Mouse (Mus musculus): ENCODE data around the gene Il2rb. TPM values are rescaled to one million over a fixed set of nuclear protein-coding genes. Genes with fewer than 3 reads are reported as not detected.

Gene Il2rb
- polyA plus RNA-seq, 1 experiment from 2014 or later = 0.12 TPM

DNA sequence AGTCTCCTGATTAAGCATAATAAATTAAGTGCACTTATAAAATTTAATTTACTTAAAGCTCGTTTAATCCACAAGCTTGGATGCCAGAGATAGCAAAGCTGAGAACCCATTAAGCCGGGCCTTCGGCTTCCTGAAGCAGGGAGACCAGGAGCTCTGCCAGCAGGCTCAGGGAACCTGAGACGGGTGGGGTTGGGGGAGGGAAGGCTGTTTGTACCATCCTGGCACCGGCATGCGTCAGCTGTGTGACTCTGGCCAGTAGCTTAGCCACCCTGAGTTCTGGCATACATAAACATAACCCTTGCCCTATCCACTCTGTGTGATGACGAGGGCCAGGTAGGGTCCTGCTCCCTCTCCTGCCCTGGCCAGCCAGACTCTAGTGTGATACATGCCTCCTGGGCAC, 39.0 kb downstream of the Il2rb start:
- Histone ChIP-seq H3K9ac (replicated peaks) (no peak overlapping the region), H3K36me3 (no peaks in the 10 kb centered on the region), H3K4me2 (no peak overlapping the region), H3K27ac (replicated peaks) (no peak overlapping the region), H3K4me3 (replicated peaks) (no peak overlapping the region), H3K27me3 (replicated peaks) (no peaks in the 10 kb centered on the region), H3K4me1 (no peaks in the 10 kb centered on the region), H3K9me3 (replicated peaks) (no peaks in the 10 kb centered on the region)
- WGBS = 54% methylated on average over 7 of the region's 7 CpGs
- ATAC-seq (ENCODE audit: low FRiP score) = no peak

- no peak overlapping the region for H3K9ac ChIP-seq (replicated peaks)
- H3K9me3 ChIP-seq (replicated peaks) = no peaks in the 10 kb centered on the region
- H3K4me3 ChIP-seq (replicated peaks) = no peak overlapping the region
- H3K27ac ChIP-seq (replicated peaks) = no peak overlapping the region
- no peak overlapping the region for H3K4me2 ChIP-seq
- WGBS = 75% methylated on average over 4 of the region's 4 CpGs
- H3K27me3 ChIP-seq (replicated peaks) = no peaks in the 10 kb centered on the region
- no peak for ATAC-seq (ENCODE audit: low FRiP score)
- no peaks in the 10 kb centered on the region for H3K36me3 ChIP-seq
- peaks cover 3% of the 10 kb centered on the region; the same call in 1 of the 2 replicates for H3K4me1 ChIP-seq
Measured at GRCm38 (mm10) chr15:78455168-78455567, 39.9 kb downstream of the Il2rb start.

- ATAC-seq (ENCODE audit: low FRiP score) = no peak
- no peak overlapping the region for H3K9ac ChIP-seq (replicated peaks)
- H3K4me2 ChIP-seq = no peak overlapping the region
- peaks cover 20% of the 10 kb centered on the region for H3K4me1 ChIP-seq
- no peaks in the 10 kb centered on the region for H3K27me3 ChIP-seq (replicated peaks)
- no peaks in the 10 kb centered on the region for H3K9me3 ChIP-seq (replicated peaks)
- no peak overlapping the region for H3K4me3 ChIP-seq (replicated peaks)
- H3K27ac ChIP-seq (replicated peaks) = no peak overlapping the region
- no peaks in the 10 kb centered on the region for H3K36me3 ChIP-seq
- WGBS = 89% methylated on average over 3 of the region's 3 CpGs
Measured at GRCm38 (mm10) chr15:78452929-78453328, 42.1 kb downstream of the Il2rb start.

GRCm38 (mm10) chr15:78451201-78451600, 43.9 kb downstream of the Il2rb start:
- 72% methylated on average over 2 of the region's 2 CpGs for WGBS
- no peak overlapping the region for H3K4me3 ChIP-seq (replicated peaks)
- peaks cover 22% of the 10 kb centered on the region for H3K4me1 ChIP-seq
- no peaks in the 10 kb centered on the region for H3K36me3 ChIP-seq
- no peak for ATAC-seq (ENCODE audit: low FRiP score)
- no peaks in the 10 kb centered on the region for H3K9me3 ChIP-seq (replicated peaks)
- no peak overlapping the region for H3K4me2 ChIP-seq
- H3K9ac ChIP-seq (replicated peaks) = no peak overlapping the region
- H3K27ac ChIP-seq (replicated peaks) = no peak overlapping the region
- no peaks in the 10 kb centered on the region for H3K27me3 ChIP-seq (replicated peaks)

DNA sequence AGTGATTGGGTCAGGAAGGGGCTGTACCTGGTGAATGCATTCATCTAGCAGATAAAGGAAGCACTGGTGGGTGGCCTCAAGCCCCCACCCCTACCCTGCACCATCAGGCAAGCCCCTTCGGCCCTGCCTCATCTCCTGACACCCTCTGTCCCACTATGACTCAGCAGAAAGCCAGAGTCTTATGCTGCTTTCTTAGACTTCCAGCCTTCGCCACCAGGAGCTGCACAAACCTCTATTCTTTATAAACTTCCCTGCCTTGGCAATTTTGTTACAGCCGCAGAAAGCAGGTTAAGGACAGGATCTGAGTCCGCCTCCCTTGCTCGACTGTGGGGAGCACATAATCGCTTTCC, 44.7 kb downstream of the Il2rb start:
- no peaks in the 10 kb centered on the region for H3K27me3 ChIP-seq (replicated peaks)
- H3K9ac ChIP-seq (replicated peaks) = no peak overlapping the region
- no peaks in the 10 kb centered on the region for H3K36me3 ChIP-seq
- peaks cover 22% of the 10 kb centered on the region for H3K4me1 ChIP-seq
- ATAC-seq (ENCODE audit: low FRiP score) = no peak
- H3K9me3 ChIP-seq (replicated peaks) = no peaks in the 10 kb centered on the region
- H3K4me2 ChIP-seq = no peak overlapping the region
- H3K4me3 ChIP-seq (replicated peaks) = no peak overlapping the region
- H3K27ac ChIP-seq (replicated peaks) = peak overlapping the region; percentile 35
- WGBS = 81% methylated on average over 6 of the region's 6 CpGs

DNA sequence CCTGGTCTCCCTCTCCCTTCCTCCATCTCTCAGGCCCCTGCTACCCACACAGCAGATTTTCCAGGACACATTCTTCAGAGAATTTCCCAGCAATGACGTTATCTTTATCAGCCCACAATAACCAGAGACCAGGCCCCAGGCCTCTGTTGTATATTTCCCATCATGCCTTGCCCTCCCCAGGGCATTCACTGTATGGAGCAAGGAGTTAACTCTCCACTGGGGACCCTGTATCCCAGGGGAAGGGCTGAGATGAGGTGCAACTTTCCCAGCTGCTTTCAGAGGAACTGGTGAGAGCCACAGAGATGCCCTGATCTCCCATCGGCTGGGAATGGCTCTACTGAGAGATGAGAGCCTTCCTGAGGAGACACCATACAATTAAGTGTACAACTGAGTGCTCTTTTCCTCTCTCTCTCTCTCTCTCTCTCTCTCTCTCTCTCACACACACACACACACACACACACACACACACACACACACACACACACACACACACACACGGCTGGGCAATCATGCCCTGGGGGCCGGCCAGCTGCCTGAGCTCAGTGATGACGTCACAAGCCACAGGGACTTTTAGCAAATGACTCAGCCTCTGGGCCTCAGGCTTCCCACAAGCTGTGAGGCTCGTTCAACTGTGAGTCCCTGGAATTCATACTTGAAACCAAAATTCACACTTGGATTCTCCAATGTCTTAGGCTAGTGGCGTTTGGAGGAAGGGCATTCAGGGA, 45.2 kb downstream of the Il2rb start:
- Histone ChIP-seq H3K9me3 (replicated peaks) (no peaks in the 10 kb centered on the region), H3K36me3 (no peaks in the 10 kb centered on the region), H3K4me2 (no peak overlapping the region), H3K27me3 (replicated peaks) (no peaks in the 10 kb centered on the region), H3K27ac (replicated peaks) (peak overlapping the region; percentile 35), H3K4me3 (replicated peaks) (no peak overlapping the region), H3K4me1 (peaks cover 22% of the 10 kb centered on the region), H3K9ac (replicated peaks) (0 out of 2 replicates have a peak overlapping the region, but pooled peaks have one; percentile 20)
- WGBS = 22% methylated on average over 7 of the region's 7 CpGs
- no peak for ATAC-seq (ENCODE audit: low FRiP score)

DNA sequence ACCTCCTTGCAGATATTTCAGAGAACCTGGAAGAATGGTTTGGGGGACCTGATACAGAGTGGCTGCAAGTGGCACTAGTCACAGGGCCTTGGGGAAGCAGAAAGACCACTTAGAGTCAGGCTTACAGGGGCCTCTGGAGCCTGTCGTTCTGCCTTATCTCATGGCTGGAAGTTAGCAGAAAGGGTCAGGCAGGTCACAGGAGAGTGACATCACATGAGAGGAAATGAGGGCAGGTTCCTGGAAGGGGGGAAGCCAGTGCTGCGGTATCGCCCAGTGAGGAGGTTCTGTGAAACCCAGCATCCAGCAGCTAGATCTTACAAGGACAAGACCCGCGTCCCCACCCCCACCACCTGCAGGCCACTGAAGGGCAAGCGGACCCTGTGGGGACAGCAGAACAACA, 45.9 kb downstream of the Il2rb start:
- Histone ChIP-seq H3K4me1 (peaks cover 22% of the 10 kb centered on the region), H3K36me3 (no peaks in the 10 kb centered on the region), H3K27me3 (replicated peaks) (no peaks in the 10 kb centered on the region), H3K27ac (replicated peaks) (0 out of 2 replicates have a peak overlapping the region, but pooled peaks have one; percentile 33), H3K9ac (replicated peaks) (no peak overlapping the region), H3K9me3 (replicated peaks) (no peaks in the 10 kb centered on the region), H3K4me2 (no peak overlapping the region), H3K4me3 (replicated peaks) (no peak overlapping the region)
- no peak for ATAC-seq (ENCODE audit: low FRiP score)
- WGBS = 84% methylated on average over 6 of the region's 6 CpGs

DNA sequence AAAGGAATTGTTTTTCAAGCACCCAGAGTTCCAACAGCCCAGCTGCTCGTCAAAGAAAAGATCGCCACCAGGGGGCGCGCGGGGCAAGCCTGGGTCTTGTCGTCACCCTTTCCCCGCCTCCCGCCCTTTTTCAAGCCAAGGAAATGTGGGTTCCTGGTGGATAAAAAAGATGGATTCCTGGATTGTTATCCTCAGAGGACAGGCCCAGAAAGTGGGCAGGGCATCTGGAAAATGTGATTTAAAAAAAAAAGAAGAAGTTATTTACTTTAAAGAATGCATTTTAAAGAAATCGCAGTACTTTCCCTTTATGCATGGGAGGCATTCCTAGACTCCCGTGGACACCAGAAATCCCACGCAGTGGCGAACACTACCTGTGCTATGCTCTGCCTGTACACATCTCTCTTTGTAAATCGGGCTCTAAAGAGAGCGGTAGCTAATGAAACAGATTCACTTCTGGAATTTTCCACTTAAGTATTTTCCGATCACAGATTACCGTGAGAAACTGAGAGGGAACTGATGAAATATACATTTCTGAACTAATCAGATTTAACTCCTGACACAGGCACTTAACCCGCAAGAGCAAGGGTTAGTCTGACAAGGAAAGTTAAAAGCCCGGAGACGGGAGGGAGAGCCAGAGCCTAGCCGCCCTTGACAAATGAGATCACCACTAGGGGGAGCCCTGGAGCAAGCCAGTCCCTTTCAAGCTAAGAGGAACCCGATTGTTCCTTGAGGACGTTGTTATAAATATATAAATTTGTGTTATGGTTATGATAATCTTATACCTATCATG, 47.1 kb downstream of the Il2rb start:
- WGBS = 1% methylated on average over 22 of the region's 22 CpGs
- Histone ChIP-seq H3K36me3 (no peaks in the 10 kb centered on the region), H3K27me3 (replicated peaks) (no peaks in the 10 kb centered on the region), H3K9ac (replicated peaks) (peak overlapping the region; percentile 44), H3K4me3 (replicated peaks) (peak overlapping the region; percentile 28), H3K4me1 (peaks cover 22% of the 10 kb centered on the region), H3K4me2 (peak overlapping the region; percentile 69), H3K9me3 (replicated peaks) (no peaks in the 10 kb centered on the region), H3K27ac (replicated peaks) (peak overlapping the region; percentile 81)
- peak; percentile 60 for ATAC-seq (ENCODE audit: low FRiP score)

GRCm38 (mm10) chr15:78447121-78447520, 48.0 kb downstream of the Il2rb start:
- no peaks in the 10 kb centered on the region for H3K27me3 ChIP-seq (replicated peaks)
- no peak overlapping the region for H3K4me3 ChIP-seq (replicated peaks)
- no peak for ATAC-seq (ENCODE audit: low FRiP score)
- no peak overlapping the region for H3K9ac ChIP-seq (replicated peaks)
- no peaks in the 10 kb centered on the region for H3K36me3 ChIP-seq
- no peak overlapping the region for H3K4me2 ChIP-seq
- 56% methylated on average over 7 of the region's 7 CpGs for WGBS
- H3K9me3 ChIP-seq (replicated peaks) = no peaks in the 10 kb centered on the region
- peaks cover 22% of the 10 kb centered on the region for H3K4me1 ChIP-seq
- no peak overlapping the region for H3K27ac ChIP-seq (replicated peaks)

DNA sequence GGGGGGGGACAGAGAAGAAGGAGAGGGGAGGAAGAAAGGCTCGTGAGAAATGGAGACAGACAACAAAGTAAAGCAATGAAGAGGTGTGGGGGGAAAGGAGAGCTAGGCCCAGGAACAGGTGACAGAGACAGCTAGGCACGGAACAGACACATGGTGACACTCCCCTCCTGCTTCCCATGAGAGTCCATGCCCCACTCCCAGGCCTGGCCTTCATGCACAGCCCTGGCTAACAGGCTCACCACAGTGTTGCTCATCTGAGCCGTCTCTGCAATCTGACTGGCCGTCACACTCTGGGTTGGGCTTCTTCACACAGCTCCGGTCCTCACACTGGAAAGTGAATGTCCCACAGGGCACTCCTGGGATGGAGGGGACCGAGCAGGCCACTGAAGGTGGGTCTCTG, 51.2 kb downstream of the Il2rb start:
- no peak for ATAC-seq (ENCODE audit: low FRiP score)
- Histone ChIP-seq H3K9me3 (replicated peaks) (no peaks in the 10 kb centered on the region), H3K27ac (replicated peaks) (no peak overlapping the region), H3K4me3 (replicated peaks) (no peak overlapping the region), H3K4me1 (peaks cover 10% of the 10 kb centered on the region), H3K4me2 (no peak overlapping the region), H3K27me3 (replicated peaks) (no peaks in the 10 kb centered on the region), H3K9ac (replicated peaks) (no peak overlapping the region), H3K36me3 (no peaks in the 10 kb centered on the region)
- 54% methylated on average over 6 of the region's 6 CpGs for WGBS

- ATAC-seq (ENCODE audit: low FRiP score) = no peak
- Histone ChIP-seq H3K4me1 (peaks cover 8% of the 10 kb centered on the region), H3K36me3 (0 out of 2 replicates have a peak, but pooled peaks cover 4% of the 10 kb centered on the region), H3K4me2 (no peak overlapping the region), H3K27ac (replicated peaks) (no peak overlapping the region), H3K9me3 (replicated peaks) (no peaks in the 10 kb centered on the region), H3K9ac (replicated peaks) (no peak overlapping the region), H3K4me3 (replicated peaks) (no peak overlapping the region), H3K27me3 (replicated peaks) (no peaks in the 10 kb centered on the region)
- WGBS = 91% methylated on average over 19 of the region's 19 CpGs
Measured at GRCm38 (mm10) chr15:78442231-78442630, 52.8 kb downstream of the Il2rb start.

- Histone ChIP-seq H3K4me2 (no peak overlapping the region), H3K27ac (replicated peaks) (0 out of 2 replicates have a peak overlapping the region, but pooled peaks have one; percentile 18), H3K27me3 (replicated peaks) (no peaks in the 10 kb centered on the region), H3K36me3 (peaks cover 18% of the 10 kb centered on the region), H3K4me3 (replicated peaks) (no peak overlapping the region), H3K4me1 (peaks cover 26% of the 10 kb centered on the region), H3K9ac (replicated peaks) (no peak overlapping the region), H3K9me3 (replicated peaks) (no peaks in the 10 kb centered on the region)
- 71% methylated on average over 9 of the region's 9 CpGs for WGBS
- no peak for ATAC-seq (ENCODE audit: low FRiP score)
Measured at GRCm38 (mm10) chr15:78438973-78439372, 56.1 kb downstream of the Il2rb start.
